Mouse (Mus musculus) kidney, postnatal 10 days (tissue): ENCODE results near the gene Itpk1.
A peak's percentile ranks its signal among the peaks of the same experiment; 100 is the strongest.

Experiments used
- DNase-seq: peaks from one replicate; pipeline ENCODE4 v3.0.0; 2021; ENCODE audit warnings: mixed read lengths

Gene Itpk1

DNA sequence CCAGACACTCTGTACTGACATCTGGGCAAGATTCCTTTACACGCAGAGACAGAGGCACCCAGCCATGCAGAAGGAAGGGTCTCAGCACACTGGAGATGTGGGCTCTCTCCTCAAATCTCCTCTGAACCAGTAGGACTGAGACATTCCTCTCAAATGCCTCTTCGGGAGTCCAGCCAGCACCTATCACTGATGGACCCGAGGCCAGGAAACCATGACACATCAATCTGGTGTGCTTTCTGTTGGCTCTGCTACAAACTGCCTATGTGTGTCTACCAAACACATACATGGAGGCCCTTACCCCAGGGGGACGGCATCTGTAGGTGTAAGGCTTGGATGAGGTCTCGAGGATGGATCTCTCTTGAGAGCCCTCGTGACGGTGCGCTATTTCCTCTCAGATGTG, 117.6 kb downstream of the Itpk1 start:
- no peak for DNase-seq

DNA sequence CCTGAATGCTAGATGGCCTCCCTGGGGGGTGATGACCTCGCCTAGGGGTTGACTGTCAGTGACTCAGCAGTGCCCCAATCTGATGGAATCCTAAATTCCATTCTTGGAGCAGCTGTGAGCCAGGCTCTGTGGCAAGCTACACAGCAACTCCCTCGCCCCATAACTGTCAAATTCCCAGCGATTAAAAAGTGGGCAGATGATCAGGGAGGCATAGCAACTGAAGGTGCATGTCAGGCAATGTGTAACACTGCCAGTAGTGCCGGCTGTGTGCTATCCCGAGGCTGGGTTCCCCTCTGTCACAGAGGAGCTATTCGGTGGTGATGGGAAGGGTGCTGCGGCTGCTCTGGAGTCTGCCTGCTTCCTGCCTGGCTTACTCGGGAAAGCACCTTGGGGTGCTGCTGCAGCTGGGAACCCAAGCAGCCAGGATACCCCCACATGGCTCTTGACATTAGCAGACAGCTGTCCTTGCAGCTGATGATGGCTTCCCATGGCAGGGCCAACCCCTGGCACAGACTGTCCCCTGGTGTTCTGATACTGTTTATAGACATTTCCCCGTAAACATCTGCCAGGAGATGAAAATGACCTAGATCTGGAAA, 118.3 kb downstream of the Itpk1 start:
- no peak for DNase-seq

DNA sequence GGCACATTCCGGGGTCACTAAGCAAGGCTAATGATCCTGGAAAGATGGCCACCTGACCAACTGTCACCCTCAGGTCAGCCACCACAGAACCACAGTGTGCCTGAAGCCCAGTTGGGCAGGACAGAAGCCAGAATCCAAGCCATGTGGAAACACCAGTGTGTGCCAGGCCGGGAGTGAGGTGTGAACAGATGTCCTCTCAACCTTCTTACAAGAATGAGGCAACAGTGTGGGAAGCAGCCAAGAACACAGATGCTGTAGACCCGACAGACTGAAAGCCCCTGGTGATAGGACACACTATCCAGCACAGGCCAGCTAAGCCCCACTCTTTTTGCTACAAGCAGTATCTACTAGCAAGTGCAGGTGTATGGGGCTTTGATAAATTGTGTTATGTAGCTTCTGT, 119.3 kb downstream of the Itpk1 start:
- no peak for DNase-seq

DNA sequence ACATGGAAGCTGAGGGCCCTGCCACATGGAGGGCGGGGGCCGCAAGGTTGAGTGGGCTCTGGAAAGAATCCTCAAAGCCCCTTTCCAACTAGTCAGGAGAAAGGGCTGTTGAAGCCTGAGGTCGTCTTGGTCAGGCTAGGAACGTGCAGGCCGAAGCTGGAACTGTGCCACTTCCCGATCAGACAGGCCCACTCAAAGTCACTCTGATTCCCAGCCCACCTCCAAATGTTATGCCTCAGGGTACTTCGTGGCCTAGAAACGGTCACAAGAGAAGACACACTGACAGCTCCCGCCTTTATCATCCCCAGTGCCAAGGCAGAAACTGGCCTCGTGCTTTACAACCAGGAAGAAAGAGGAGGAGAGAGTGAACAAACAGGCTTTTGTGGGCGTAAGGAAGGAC, 122.3 kb downstream of the Itpk1 start:
- DNase-seq: no peak

DNA sequence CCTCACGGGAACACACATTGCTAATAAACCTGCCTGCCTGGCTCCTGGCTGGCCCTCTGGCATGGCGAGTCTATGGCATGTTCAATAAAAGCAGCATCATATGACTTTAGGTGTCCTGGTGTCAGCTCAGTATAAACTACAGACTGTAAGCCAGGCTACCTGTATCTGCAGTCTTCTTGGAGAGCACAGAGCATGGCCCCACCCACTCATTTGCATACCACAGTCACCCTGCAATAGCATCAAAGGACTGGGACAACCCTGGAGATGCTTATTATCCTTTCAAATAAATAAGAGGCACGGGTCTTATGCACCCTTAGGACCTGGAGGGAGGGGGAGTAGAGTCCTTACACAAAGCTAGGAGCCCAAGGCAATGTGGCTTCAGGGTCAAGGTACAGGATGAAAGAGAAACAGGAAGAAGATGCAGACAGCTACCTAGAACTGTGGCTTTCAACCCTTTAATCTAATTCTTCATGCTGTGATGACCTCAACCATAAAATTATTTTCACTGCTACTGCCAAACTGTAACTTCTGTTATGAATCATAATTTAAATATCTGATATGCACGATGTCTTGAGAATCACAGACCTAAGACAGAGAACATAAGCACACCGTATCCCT, 123.0 kb downstream of the Itpk1 start:
- DNase-seq: no peak

DNA sequence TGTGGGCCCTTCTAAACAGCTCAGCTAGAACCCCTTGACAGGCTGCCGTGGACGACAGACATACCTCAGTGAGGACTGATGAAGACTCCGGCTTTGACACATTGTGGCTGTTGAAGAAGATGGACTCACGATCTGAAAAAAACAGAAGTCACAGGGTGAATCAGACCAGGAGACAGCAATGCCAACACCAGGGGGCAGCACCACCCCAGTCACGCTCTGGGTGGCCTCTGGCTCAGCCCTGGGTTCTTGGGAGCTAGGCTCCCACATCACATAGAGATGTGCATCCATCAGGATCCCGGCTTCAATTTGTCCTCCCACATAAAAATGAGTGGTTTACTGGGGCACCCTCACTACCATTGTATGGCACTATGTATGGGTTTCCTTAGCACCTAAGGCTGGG, 125.7 kb downstream of the Itpk1 start:
- peak; percentile 92 for DNase-seq

DNA sequence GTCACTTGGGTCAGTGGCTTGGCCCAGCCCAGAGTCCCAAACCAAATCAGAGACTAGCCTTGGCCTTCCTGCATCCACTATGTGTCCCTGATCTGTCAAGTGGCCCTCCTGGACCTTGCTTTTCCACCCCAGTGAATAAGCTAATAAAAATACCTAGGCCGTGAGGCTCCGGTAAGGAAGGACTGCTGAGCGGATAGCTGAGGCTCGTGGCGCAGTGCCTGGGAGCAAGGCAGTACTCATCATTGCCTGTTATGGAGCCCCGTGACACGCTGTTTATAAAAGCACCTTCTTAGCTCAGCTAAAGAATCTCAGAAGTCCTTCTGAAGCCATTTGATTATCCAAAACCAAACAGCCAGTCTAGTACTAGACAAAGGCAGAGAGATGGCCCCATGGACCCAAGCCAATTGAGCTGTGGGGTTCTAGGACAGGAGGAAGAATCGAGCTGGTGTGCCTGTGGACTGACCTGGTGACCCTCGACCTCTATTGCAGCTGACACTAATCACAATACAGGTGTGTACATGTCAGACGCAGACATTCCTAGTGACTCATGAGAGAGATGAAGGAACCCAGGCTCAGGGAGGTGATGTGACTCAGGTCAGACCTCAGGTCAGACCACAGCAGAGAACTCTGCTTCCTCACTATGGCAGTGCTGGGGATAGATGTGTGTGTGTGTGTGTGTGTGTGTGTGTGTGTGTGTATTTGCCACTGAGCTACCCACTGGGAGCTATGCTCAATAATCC, 127.9 kb downstream of the Itpk1 start:
- no peak for DNase-seq

DNA sequence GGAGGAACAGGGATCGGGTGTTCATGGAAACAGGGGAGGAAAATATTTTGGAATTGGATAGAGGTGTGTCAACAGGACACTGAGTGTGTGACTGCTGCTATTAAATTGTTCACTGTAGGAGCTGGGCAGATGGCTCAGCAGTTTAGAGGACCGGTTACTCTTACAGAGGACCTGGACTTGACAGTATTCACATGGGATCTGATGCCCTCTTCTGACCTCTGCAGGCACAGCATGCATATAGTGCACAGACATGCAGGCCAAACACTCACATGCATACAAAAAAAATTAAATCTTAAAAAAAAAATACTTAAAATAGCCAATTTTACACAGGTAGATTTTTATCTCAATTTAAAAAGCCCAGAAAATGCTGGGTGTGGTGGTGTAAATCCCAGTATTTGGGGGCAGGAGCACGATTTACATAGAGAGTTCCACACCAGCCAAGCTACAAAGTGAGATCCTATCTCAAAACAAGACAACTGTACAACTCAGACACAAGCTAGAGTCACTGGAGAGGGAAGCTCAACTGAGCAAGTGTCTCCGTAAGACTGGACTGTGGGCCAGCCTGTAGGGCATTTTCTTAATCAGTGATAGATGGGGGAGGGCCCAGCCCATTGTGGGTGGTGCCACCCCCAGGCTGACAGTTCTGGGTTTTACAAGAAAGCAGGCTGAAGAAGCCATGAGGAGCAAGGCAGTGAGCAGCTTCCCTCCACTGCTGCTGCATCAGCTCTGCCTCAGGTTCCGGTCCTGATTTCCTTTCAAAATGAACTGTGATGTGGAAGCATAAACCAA, 129.0 kb downstream of the Itpk1 start:
- peak; percentile 55 for DNase-seq

DNA sequence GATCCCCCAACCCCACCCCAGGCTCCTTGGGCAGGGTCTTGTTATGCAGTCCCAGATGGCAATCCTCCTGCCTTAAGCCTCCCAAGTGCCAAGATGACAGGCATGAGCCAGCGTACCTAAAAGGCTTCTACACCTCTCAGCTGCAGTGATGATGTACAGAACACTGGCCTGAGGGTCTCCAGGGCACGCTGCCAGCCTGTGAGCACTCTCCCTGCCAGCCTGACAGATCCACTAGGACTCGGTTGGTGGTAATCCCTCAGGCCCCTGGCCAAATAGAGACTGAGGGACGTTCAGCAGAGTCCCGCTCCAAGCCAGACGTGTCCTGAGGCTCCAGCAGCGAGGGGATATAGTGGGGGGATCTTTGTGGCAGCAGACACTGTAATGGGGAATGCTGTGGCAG, 131.7 kb downstream of the Itpk1 start:
- DNase-seq: no peak

DNA sequence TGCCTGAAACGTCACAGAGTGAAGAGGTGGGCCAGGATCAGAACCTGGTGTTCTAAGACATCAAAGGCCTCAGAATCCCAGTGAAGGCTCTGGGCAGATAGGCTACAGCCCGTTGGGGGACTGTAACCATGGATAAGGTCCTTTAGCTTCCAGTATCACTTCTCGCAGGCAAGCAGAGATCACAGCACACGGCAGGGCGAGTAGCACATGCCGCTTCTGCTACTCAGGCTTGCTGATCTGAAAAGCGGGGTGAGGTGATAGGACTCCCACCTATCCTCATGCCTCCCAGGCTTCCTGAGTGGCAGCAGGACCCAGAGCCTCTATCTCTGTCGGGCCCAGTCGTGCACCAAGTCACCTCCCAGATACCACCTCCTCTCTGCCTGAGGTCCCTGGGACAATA, 133.1 kb downstream of the Itpk1 start:
- DNase-seq: no peak

DNA sequence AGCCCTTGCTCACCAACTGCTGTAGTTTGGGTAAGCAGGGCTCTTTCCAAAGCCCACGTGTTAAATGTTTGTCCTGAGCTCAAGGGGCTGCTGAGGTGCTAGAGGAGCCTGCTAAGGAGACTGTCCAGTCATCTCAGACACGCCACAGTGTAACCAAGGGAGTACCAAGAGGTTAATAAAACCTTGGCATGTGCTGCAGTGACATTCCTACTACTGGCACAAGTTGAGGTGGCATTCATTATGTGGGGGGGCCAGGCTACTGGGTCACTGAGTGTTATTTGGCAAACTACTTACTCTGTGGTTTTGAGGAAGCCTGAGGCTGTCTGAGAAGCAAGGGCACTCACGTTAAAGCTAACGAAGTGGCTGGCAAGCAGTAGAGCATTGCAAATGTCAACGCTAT, 134.0 kb downstream of the Itpk1 start:
- no peak for DNase-seq

DNA sequence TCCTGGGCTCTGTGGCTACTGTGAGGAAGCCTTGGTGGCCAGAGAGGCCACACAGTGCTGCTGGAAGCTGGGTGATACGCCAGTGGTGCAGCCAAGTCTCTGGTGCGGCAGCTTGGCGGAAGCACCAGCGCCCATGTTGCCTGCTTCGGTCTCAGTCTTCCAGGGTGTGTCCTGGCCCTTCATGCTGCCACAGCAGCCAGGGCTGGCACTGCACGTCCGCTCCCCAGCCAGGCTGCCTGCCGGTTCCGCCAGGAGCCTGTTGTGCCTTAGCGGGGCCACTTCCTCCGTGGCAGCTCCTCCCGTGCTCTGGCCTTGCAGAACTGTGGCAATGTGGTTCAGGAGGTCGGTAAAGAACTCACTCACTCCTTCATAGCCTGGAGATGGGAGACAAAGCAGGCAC, 134.6 kb downstream of the Itpk1 start:
- DNase-seq: no peak

DNA sequence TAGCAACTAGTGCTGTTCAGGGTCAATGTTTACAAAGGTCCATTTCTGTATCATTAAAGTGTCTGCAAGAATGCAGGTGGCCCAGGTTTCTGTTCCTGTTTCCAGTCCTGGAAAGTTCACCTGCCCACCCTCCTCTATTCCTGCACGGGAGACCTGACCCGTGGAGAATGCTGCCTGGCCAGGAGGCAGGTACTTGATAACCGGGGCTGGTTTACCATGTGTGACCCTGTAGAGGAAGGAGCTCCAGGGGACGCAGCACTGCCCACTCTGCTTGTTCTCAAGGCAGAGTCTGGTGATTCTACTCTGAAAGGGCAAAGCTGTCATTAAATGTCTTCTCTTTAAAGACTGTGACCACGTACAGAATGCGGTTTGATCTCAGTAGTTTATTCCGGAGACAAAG, 136.5 kb downstream of the Itpk1 start:
- no peak for DNase-seq

DNA sequence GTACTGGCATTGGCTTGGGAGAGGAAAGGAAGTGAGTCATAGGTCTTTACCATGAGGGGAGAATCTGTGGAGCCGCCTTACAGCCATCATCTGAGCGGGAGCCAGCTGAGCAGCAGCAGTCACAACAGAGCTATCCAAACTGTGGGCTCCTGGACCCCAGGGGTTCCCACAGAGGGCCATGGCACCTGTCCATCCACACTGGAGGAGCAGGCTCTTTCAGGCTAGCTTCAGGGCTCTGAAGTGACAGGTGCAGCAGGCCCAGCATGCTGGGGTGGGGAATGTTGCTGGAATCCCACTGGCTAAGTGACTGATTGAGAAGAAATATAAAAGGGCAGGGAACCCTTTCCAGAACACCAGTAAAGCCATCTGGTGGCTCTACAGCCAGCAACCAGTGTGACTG, 137.8 kb downstream of the Itpk1 start:
- DNase-seq: no peak

DNA sequence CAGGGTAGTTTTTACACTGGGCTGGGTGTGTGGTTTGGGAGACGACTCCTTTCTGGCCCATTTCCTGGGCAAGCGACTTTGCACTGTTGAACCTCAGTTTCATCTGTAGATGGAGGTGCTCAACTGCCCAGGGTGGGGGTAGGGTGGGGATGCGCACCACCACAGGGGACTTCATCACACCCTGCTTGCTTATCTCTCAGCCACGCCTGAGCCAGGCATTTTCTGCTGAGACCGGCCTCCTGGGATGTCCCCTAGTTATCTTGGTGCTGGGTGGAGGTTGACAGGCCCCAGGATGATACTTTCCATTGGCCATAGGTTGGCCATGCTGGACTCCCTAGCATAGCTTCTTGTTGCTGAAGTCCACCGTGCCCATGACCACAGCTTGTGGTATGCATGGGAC, 139.6 kb downstream of the Itpk1 start:
- DNase-seq: no peak

DNA sequence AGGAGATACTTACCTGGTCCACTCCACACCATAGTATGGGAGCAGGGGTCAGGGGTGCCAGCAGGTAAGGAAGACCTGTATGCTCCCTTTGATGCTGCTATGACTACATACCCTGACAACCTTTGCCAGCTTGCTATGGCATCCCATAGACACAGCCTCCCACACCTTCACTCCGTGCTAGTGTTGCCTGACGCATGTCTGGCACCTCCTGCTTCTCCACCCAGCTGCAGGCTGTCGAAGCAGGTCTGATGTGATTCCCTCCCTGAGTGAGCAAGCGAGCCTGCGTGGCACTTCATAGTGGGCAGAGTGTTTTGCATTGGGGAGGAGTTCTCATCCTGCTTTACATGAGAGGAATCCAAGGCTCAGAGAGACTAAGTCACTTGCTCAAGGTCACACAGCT, 147.4 kb downstream of the Itpk1 start:
- DNase-seq: no peak

DNA sequence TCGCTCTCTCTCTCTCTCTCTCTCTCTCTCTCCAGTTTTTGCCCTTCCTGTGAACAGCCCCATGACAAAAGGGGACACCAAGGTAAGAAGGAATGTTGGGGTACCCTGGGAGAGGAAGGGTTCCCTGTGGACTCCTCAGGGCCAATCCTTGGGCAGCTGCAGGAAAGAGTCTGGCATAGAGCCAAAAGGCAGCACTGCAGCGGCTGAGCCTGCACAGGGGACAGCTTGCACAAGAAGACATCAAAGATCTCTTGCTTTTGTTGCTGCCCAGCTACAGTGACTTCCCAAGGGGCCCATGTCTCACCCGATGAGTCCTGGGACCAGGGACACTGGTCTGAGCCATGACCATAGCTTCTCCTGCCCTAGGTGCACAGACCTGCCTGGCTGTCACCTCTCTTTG, 148.9 kb downstream of the Itpk1 start:
- no peak for DNase-seq

DNA sequence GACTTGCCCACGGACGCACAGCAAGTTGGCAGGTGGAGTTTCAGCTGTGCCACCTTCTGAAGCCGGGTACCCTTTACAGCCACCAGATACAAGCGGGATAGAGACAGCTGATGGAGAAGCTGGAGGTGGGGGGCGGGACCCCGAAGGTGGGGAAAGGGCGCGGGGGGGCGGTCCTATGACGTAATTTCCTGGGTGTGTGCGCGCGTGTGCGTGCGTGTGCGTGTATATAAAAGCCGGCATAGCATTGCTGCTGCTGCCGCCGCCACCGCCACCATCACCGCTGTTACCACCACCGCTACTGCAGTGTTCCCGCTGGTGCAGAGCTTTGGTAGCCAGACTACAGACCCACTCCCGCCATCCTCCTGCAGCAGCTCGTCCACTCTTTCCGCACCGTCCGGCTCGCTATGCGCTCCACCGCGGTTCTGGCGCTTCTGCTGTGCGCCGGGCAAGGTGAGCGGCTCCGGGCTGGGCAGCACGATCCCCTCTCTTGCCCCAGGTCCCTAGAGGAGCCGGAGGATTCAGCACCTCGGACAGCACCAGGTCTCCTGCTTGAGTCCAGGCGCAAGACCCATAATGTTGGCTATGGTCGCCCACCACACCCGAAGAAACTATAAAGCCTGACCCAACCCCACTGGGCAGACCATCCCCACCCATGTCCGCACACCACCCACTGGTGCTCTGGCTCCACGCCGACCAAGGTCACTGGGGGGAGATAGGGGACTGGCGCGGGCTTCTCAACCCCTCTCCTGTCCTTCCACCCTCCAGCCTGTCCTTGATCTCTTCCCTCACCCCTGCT, 149.8 kb downstream of the Itpk1 start, which contains the start of gene Chga:
Chga (plus strand) TSS at position 249 of the 796 bp plus-strand sequence.
- peak; percentile 95 for DNase-seq

DNA sequence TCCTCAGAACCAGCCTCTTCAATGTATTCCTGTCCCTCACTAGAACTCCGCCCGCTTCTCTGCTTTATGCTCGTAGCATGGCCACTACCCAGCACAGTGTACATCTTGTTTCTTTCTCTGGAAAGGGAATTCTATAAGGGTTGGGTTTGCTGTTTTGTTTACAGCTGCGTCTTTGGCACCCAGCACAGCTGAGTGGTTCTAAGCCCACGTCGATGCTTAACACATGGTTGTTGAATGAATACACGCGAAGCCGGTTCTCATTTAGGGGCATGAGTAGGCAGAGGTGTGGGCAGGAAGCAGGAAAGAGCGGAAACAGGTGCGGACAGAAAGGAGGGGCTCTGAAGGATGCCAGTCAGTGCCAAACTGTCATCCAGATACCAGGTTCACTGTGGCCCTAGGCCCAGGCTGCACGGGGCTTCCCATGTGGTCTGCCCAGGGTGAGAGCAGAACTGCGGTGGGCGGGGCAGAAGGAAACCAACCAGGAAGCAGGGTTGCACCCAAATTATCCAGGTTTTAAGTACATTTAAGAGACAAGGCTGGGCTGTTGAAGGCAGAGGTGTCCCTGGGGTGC, 150.9 kb downstream of the Itpk1 start:
- DNase-seq: no peak

DNA sequence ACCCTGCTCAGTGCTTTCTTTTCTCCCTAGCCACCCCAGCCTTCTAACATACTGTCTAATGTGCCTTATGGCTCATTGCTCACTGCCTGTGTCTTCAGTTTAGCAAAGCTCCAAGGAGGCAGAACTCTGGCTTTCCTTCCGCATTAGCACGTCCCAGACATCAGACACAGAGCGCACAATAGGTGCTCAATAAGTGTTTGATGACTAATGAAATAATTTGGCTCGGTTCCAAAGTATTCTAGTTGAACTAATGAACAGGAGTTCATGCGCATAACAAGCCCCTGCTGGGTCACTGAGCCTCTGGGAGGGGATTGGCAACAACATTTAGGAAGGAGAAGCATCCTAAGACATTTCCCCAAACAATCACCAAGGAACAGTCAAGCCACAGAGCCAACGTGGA, 152.7 kb downstream of the Itpk1 start:
- no peak for DNase-seq

DNA sequence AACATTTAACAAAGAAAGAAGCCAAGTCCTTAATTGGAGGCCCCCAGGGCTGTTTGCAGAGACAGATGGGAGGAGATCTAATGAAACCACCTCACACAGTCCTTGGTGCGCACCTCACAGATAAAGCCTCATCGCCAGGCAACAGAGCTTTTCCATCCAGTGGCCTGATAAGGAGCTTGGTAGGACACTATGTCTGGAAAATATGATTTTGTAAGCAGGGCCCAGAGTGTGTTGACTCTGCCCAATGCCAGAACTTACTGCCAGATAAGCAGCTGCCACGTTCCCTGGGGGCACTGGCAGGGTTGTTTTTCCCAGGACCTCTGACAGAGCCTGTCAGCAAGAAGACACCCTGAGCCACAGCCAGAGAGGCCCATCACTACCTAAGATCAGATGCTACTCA, 153.5 kb downstream of the Itpk1 start:
- DNase-seq: no peak

DNA sequence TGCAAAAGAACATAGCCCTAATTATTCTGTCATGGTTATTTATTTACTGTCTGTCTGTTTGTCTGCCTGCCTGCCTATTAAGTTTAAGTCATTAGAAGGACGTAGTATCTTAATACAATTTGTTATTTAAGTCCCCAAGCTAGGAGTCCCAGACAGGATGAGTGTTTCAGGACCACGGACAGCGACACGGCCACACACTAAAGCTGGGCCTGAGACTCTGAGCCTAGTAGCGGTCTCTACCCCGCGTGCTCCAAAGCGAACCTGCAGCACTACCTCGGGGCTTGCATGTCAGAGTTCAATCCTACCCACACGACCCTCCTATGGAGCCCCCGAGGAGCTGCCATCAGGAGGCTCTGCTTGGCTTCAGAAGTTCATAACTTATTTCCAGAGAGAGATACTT, 154.2 kb downstream of the Itpk1 start:
- peak; percentile 94 for DNase-seq
